Comparison of ENCODE assay signal across 8 mouse cellular contexts in the genomic region with DNA sequence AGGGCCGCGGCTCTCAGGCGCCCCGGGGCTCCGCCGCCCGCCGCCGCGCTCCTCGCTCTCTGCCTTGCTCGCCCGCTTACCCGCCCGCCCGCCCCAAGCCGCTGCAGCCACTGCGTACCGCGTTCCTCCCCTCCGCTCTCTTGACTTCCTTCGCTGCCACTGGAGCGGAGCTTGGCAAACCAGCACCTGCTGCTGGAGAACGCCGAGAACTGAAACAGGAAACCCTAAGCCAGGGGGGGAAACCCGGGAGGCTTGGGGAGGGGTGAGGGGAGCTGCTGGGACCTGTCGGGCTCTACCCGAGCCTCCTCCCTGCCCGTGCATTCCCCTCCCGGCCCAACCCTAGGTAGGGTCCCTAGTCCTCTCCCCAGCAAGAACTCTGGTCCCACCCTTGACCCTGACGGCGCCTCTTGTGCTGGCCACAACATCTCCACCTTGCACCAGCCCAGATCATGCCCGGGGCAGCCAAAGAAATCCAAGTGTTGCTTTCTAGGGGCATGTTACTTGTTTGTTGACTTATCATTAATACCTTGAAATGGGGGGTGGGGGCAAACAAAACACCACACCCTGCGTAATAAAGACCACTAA. TPM values are rescaled to one million over a fixed set of nuclear protein-coding genes. Genes with fewer than 3 reads are reported as not detected.
A peak's percentile ranks its signal among the peaks of the same experiment; 100 is the strongest.
DNase-seq lines count a peak whose midpoint lies in the region; ATAC-seq lines count a peak whose summit lies in the region.

No protein-coding gene starts in this region.

- peak; percentile 87 for DNase-seq in embryo, embryonic 10 days (ENCODE audit: low spot score)
- peak; percentile 87 for DNase-seq in gastrocnemius, postnatal 25 days
- peak; percentile 89 for DNase-seq in limb, embryonic 11.5 days (ENCODE audit: low spot score)
- peak; percentile 68 to 73 for DNase-seq in spleen, postnatal 36 days (ENCODE audit: low spot score in 2 of 2)

- peak overlapping the region; percentile 95 for H3K9ac ChIP-seq in intestine, embryonic 16.5 days (ENCODE audit: low read depth, low read length)
- H3K9ac ChIP-seq in limb, embryonic 11.5 days (ENCODE audit: low read length), result peak overlapping the region; percentile 96
- H3K9ac ChIP-seq in midbrain, embryonic 12.5 days (replicated peaks), result peak overlapping the region; percentile 98

- H3K27me3 ChIP-seq in erythroblast, embryonic 14.5 days (ENCODE audit: control insufficient read depth), result peaks cover 65% of the 10 kb centered on the region
- H3K27me3 ChIP-seq in intestine, embryonic 16.5 days (replicated peaks; ENCODE audit: control insufficient read depth, insufficient read depth, low read length), result peaks cover 7% of the 10 kb centered on the region
- no peaks in the 10 kb centered on the region for H3K27me3 ChIP-seq in limb, embryonic 11.5 days (ENCODE audit: control insufficient read depth, insufficient read depth, low read length)
- no peaks in the 10 kb centered on the region for H3K27me3 ChIP-seq in midbrain, embryonic 12.5 days

- ATAC-seq in erythroblast, adult 5-6 weeks (replicated peaks; ENCODE audit: low FRiP score, poor library complexity, severe bottlenecking), result no peak
- ATAC-seq in intestine, embryonic 16.5 days, result peak; percentile 85
- peak; percentile 82 for ATAC-seq in limb, embryonic 11.5 days (ENCODE audit: insufficient number of reproducible peaks, low FRiP score, low TSS enrichment, low read depth)
- peak; percentile 88 for ATAC-seq in midbrain, embryonic 12.5 days (ENCODE audit: low FRiP score, low read depth)

- no peaks in the 10 kb centered on the region for H3K9me3 ChIP-seq in erythroblast, embryonic 14.5 days (ENCODE audit: control insufficient read depth, low read length)
- H3K9me3 ChIP-seq in intestine, embryonic 16.5 days (ENCODE audit: control insufficient read depth, low read length), result no peaks in the 10 kb centered on the region
- no peaks in the 10 kb centered on the region for H3K9me3 ChIP-seq in limb, embryonic 11.5 days (ENCODE audit: control insufficient read depth, low read length)
- no peaks in the 10 kb centered on the region for H3K9me3 ChIP-seq in midbrain, embryonic 12.5 days

- H3K4me1 ChIP-seq in erythroblast, embryonic 14.5 days (ENCODE audit: control insufficient read depth), result peaks cover 16% of the 10 kb centered on the region
- H3K4me1 ChIP-seq in intestine, embryonic 16.5 days (ENCODE audit: control insufficient read depth, insufficient read depth, low read length), result peaks cover 7% of the 10 kb centered on the region
- H3K4me1 ChIP-seq in limb, embryonic 11.5 days (ENCODE audit: control insufficient read depth, insufficient read depth, low read length), result 0 out of 2 replicates have a peak, but pooled peaks cover 5% of the 10 kb centered on the region
- peaks cover 30% of the 10 kb centered on the region for H3K4me1 ChIP-seq in midbrain, embryonic 12.5 days

- H3K36me3 ChIP-seq in erythroblast, embryonic 14.5 days (ENCODE audit: control insufficient read depth), result no peaks in the 10 kb centered on the region
- H3K36me3 ChIP-seq in intestine, embryonic 16.5 days (ENCODE audit: control insufficient read depth, insufficient read depth, low read length), result no peaks in the 10 kb centered on the region
- no peaks in the 10 kb centered on the region for H3K36me3 ChIP-seq in limb, embryonic 11.5 days (ENCODE audit: control insufficient read depth, insufficient read depth, low read length)
- H3K36me3 ChIP-seq in midbrain, embryonic 12.5 days, result no peaks in the 10 kb centered on the region

- H3K4me2 ChIP-seq in intestine, embryonic 16.5 days (ENCODE audit: low read depth, low read length), result peak overlapping the region; percentile 81
- peak overlapping the region; percentile 72 for H3K4me2 ChIP-seq in limb, embryonic 11.5 days (ENCODE audit: low read depth, severe bottlenecking)
- H3K4me2 ChIP-seq in midbrain, embryonic 12.5 days (replicated peaks), result peak overlapping the region; percentile 59

- H3K4me3 ChIP-seq in erythroblast, embryonic 14.5 days (replicated peaks), result peak overlapping the region; percentile 63
- peak overlapping the region; percentile 86 for H3K4me3 ChIP-seq in intestine, embryonic 16.5 days (ENCODE audit: low read length)
- H3K4me3 ChIP-seq in limb, embryonic 11.5 days (ENCODE audit: low read depth, low read length), result peak overlapping the region; percentile 77
- H3K4me3 ChIP-seq in midbrain, embryonic 12.5 days, result peak overlapping the region; percentile 94

- H3K27ac ChIP-seq in intestine, embryonic 16.5 days (ENCODE audit: low read length), result peak overlapping the region; percentile 86
- peak overlapping the region; percentile 85 for H3K27ac ChIP-seq in limb, embryonic 11.5 days (replicated peaks; ENCODE audit: low read depth, low read length)
- H3K27ac ChIP-seq in midbrain, embryonic 12.5 days (replicated peaks), result peak overlapping the region; percentile 96

- 1% methylated on average over 29 of the region's 34 CpGs for WGBS in intestine, embryonic 16.5 days
- WGBS in limb, embryonic 11.5 days, result under 1% methylated on average over 29 of the region's 34 CpGs
- 1% methylated on average over 17 of the region's 34 CpGs for WGBS in midbrain, embryonic 12.5 days

RNA-seq across cellular contexts. Expression of gene Zc3h12c, which starts 0.4 kb away (rescaled TPM):
- not detected in 2 replicates for polyA plus RNA-seq in erythroblast, embryonic 14.5 days (2012)
- 0.19 and 1.0 TPM in 2 replicates for total RNA-seq in erythroblast, adult 5-6 weeks (2015; ENCODE audit: low replicate concordance)
- 1.1 TPM in 2 replicates for total RNA-seq in erythroblast, adult 5-6 weeks (2017; ENCODE audit: low replicate concordance)
- 1 to 10 TPM; 5.7 to 6.8 TPM for total RNA-seq in gastrocnemius, postnatal 25 days (2021)
- 1.0 and 1.2 TPM in 2 replicates for polyA plus RNA-seq in intestine, embryonic 16.5 days (2015; fragmentation: Nextera tagmentation; extraction: Ambion mirVana)
- polyA plus RNA-seq in limb, embryonic 11.5 days (2014; fragmentation: Nextera tagmentation; extraction: Ambion mirVana), result 4.1 and 4.4 TPM in 2 replicates
- 14.9 and 15.5 TPM in 2 replicates for polyA plus RNA-seq in midbrain, embryonic 12.5 days (2016; fragmentation: Nextera tagmentation; extraction: Ambion mirVana)
